Mouse (Mus musculus) erythroblast, embryonic 14.5 days (primary cell): ENCODE measurements around the gene Abca1.

Experiments
- GATA1 ChIP-seq: IDR thresholded peaks from 2 replicates; pipeline ENCODE4 v1.6.1; 2012; ENCODE audit warnings: low read length, inconsistent platforms, mixed read lengths
- TAL1 ChIP-seq: IDR thresholded peaks from 3 replicates; pipeline ENCODE4 v1.6.1; 2012; ENCODE audit warnings: low read length, inconsistent platforms, mixed read lengths

DNA sequence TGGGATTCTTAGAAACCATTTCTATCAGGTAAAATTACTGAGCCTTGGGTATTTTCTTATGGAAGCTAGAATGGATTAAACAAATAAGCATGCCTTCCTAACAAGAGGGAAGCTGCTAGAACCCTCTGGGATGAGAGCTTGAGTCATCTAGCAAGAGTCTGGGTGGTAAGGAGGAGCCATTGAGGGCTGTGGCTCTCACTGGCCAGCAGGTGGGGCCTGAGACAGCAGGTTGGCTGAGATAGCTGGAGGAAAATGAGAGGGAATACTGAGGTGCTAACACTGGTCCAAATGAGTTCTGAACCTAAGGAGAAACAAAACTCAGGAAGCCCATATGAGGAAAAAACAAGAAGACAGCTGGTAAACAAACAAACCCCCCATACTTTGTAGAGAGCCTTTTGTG is 42.1 kb downstream of the Abca1 start:
- TF ChIP-seq GATA1 = no peak
- no peak for TF ChIP-seq TAL1
